Mouse (Mus musculus): Measurements from ENCODE around the gene Camta1.
"Not testable (repeated sequence)": the region's sequence is repeated elsewhere in the genome, so short reads cannot be mapped to it uniquely, and the experiment has no call there.

GRCm38 (mm10) chr4:151017356-151017755, 844.3 kb downstream of the Camta1 start:
- TF ChIP-seq CTCF (IDR thresholded peaks at IDR 0.05; ENCODE audit: low read depth); EP300 (optimal IDR thresholded peaks at IDR 0.05): not testable (repeated sequence)

All from stomach, postnatal 0 days (tissue).